Mouse (Mus musculus) left cerebral cortex, adult 2 months (tissue): Measurements from ENCODE around the gene Abhd16a. TPM values are rescaled to one million over a fixed set of nuclear protein-coding genes. Genes with fewer than 3 reads are reported as not detected.

ENCODE experiments used
- DNase-seq, 2 experiments: peaks; one replicate each; pipeline ENCODE4 v3.0.0; 2021 to 2022; ENCODE audit warnings: low spot score in 2 of 2, mixed read lengths in 1 of 2; ENCODE audit errors: extremely low spot score in 1 of 2
- H3K27ac ChIP-seq: fragments of 200-600 bp; 2 replicates; pipeline ENCODE4 v1.8.1; 2022
- H3K4me3 ChIP-seq: fragments of 200-600 bp; 2 replicates; pipeline ENCODE4 v1.8.1; 2022
- CTCF ChIP-seq: fragments of 200-600 bp; IDR thresholded peaks from 2 replicates; pipeline ENCODE4 v1.8.1; 2022; ENCODE audit warnings: antibody characterized with exemption, mild to moderate bottlenecking, moderate library complexity
- intact Hi-C: fragments of 180-260 bp; cut with DNase I; formaldehyde crosslinking; loops from one replicate; pipeline ENCODE4 v1.15.1; 2025
- total RNA-seq, 2 experiments: library from RNA; stranded (reverse); gene quantifications; 2 replicates each; pipeline ENCODE4 v1.2.3; 2021

Gene Abhd16a
- total RNA-seq, 2 experiments from 2014 or later: 109 to 117 TPM

DNA sequence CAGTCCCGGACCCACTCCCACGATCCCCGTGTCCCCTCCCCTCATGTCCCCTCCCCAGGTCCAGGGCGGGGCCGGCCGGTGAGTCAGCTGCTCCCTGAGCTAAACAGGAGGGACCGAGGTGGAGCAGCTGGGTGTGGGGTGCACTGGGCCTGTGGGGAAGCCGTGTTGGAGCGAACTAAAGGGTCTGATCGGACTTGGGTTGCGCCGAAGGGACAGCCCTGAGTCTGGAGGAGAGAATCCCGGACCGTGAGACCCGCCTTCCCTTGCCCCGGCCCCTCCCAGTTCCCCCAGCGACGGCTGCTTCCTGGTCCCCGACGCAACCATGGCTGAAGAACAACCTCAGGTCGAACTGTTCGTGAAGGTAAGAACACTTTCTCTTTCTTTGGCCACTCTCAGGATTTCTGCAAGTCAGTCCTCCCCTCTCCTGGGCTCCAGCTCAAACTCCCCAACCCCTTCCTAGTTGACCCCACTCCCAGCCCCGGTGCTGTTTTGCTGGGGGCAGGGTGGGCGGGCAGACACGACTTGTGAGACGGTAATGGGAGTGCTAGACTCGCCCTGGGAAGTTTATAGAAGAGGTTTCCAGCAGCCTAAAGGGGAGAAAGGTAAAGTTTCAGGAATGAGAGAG is 38.8 kb upstream of the Abhd16a start:
- no peak for TF ChIP-seq CTCF
- Histone ChIP-seq H3K4me3 (peak overlapping the region; percentile 47), H3K27ac (peak overlapping the region; percentile 70)
- no peak for DNase-seq
- intact Hi-C loops: no loop called here

GRCm38 (mm10) chr17:35051156-35052086 is 37.6 kb upstream of the Abhd16a start:
- DNase-seq: no peak
- no peak for TF ChIP-seq CTCF
- intact Hi-C loops: no loop called here
- peak overlapping the region; percentile 78 for H3K27ac ChIP-seq
- peak overlapping the region; percentile 37 for H3K4me3 ChIP-seq

DNA sequence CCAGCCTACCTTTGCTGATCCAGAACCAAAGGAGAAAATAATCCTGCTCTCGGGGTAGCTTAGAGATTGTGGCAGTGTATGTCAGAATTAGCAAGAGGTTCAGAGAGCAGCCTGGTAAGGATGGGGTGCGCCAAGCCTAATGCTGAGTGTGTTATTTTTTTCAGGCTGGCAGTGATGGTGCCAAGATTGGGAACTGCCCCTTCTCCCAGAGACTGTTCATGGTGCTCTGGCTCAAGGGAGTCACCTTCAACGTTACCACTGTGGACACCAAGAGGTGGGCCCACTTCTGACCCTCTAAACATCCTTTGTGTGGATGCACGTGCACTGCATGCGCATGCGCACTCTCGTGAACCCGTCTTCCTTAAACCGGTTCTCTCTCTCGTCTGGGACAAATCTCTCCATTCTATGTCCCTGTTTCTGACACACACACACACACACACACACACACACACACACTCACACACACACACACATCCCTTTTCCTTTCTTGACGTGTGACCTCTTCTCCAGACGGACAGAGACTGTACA is 36.7 kb upstream of the Abhd16a start:
- Histone ChIP-seq H3K27ac (peak overlapping the region; percentile 78; the same call in 1 of the 2 replicates), H3K4me3 (no peak overlapping the region)
- no peak for TF ChIP-seq CTCF
- intact Hi-C loops: no loop called here
- no peak for DNase-seq

DNA sequence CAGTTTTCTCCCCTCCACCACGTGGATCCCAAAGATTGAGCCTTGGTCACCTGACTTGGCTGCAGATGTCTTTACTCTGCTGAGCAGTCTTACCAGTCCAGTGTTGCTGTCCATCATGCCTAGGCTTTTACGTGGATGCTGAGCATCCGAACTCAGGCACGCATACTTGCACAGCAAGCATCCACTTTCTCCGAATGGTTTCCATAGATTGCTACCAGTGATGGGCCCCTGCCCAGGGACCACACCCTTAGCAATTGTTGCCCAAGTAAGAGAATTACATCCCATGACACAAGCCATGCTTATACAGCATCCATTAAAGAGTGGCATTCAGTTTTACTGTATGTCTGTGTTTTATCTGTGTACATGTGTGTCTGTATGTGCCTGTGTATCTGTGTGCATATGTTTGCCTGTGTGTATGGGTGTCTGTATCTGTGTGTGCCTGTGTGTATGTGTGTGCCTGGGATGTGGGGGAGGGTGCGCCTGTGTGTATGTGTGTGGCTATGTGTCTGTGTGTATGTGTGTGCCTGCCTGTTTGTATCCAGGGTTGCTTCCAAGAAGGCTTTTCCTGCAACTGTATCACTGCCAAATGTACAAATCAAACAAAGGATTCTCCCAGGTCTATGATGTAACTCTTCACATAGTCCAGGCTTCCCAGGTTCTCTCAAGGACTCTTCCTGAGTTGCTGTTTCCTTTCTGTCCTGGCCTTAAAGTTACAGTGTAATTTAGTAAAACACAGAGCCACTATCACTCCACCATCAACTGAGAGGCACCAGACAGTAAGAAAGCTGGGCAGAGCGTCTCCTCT is 33.2 kb upstream of the Abhd16a start:
- intact Hi-C loops: no loop called here

GRCm38 (mm10) chr17:35057090-35057489 is 32.0 kb upstream of the Abhd16a start:
- no peak for TF ChIP-seq CTCF
- intact Hi-C loops: no loop called here
- H3K4me3 ChIP-seq: no peak overlapping the region
- no peak for DNase-seq
- H3K27ac ChIP-seq: no peak overlapping the region

More for the DNA sequence above, 33.2 kb upstream of the Abhd16a start:
- TF ChIP-seq CTCF: no peak
- Histone ChIP-seq H3K4me3 (no peak overlapping the region), H3K27ac (no peak overlapping the region)
- DNase-seq: no peak

- Histone ChIP-seq H3K4me3 (no peak overlapping the region), H3K27ac (no peak overlapping the region)
- intact Hi-C loops: no loop called here
- no peak for DNase-seq
- no peak for TF ChIP-seq CTCF
Observed at GRCm38 (mm10) chr17:35058316-35058715, 30.7 kb upstream of the Abhd16a start.

- intact Hi-C loops: loop anchor here (1.0 kb wide), 1 partner anchor 38 kb away; no protein-coding TSS in a partner anchor
- peak within 1 kb of the TSS; percentile 71 for H3K27ac ChIP-seq
Observed at GRCm38 (mm10) chr17:35058911-35059892, 29.9 kb upstream of the Abhd16a start, which contains the start of gene Ddah2. Gene Ddah2 (plus strand): TSS chr17:35059035.

GRCm38 (mm10) chr17:35060071-35060470 is 29.0 kb upstream of the Abhd16a start:
- peak overlapping the region; percentile 65 for H3K4me3 ChIP-seq
- no peak overlapping the region for H3K27ac ChIP-seq
- no peak for DNase-seq
- TF ChIP-seq CTCF: no peak
- intact Hi-C loops: no loop called here

More at GRCm38 (mm10) chr17:35058911-35059892, 29.9 kb upstream of the Abhd16a start, which contains the start of gene Ddah2:
- H3K4me3 ChIP-seq: peak within 1 kb of the TSS; percentile 65
- peak; percentile 70 for TF ChIP-seq CTCF
- DNase-seq: peak; percentile 69

- DNase-seq: no peak
- no peak for TF ChIP-seq CTCF
- no peak overlapping the region for H3K27ac ChIP-seq
- intact Hi-C loops: no loop called here
- no peak overlapping the region for H3K4me3 ChIP-seq
Observed at GRCm38 (mm10) chr17:35060737-35061297, 28.2 kb upstream of the Abhd16a start.

- H3K4me3 ChIP-seq: no peak overlapping the region
- intact Hi-C loops: no loop called here
- H3K27ac ChIP-seq: no peak overlapping the region
- DNase-seq: no peak
- TF ChIP-seq CTCF: no peak
Observed at GRCm38 (mm10) chr17:35061299-35061698, 27.8 kb upstream of the Abhd16a start.
